In genomic region chr2:180171522-180172070, GRCm38 (mm10) we compare ENCODE assay signal across 8 mouse cellular contexts. TPM values are rescaled to one million over a fixed set of nuclear protein-coding genes. Genes with fewer than 3 reads are reported as not detected.
DNase-seq lines count a peak whose midpoint lies in the region; ATAC-seq lines count a peak whose summit lies in the region.

No protein-coding gene starts in this region.

- peak; percentile 45; the same call in 1 of the 2 replicates for ATAC-seq in cerebellum, adult (ENCODE audit: insufficient number of reproducible peaks, low FRiP score, low TSS enrichment)
- peak; percentile 65 for ATAC-seq in lung, embryonic 16.5 days (ENCODE audit: low read depth)

- H3K4me2 ChIP-seq in lung, embryonic 16.5 days (ENCODE audit: low read depth, low read length), result peak overlapping the region; percentile 88

- peaks cover 16% of the 10 kb centered on the region for H3K36me3 ChIP-seq in lung, embryonic 16.5 days (ENCODE audit: control insufficient read depth, insufficient read depth, low read length)

- peak overlapping the region; percentile 94 for H3K4me3 ChIP-seq in lung, embryonic 16.5 days (ENCODE audit: low read length)

- H3K27me3 ChIP-seq in lung, embryonic 16.5 days (ENCODE audit: control insufficient read depth, insufficient read depth, low read depth, low read length), result no peaks in the 10 kb centered on the region

- H3K27ac ChIP-seq in lung, embryonic 16.5 days (ENCODE audit: low read length), result peak overlapping the region; percentile 88

- under 1% methylated on average over 42 of the region's 80 CpGs for WGBS in lung, embryonic 16.5 days

- no peaks in the 10 kb centered on the region for H3K9me3 ChIP-seq in lung, embryonic 16.5 days (ENCODE audit: control insufficient read depth, low read length)

- DNase-seq in cerebellum, adult 8-10 months, result no peak
- DNase-seq in lung, postnatal 4 days, result no peak
- DNase-seq in forelimb bud, embryonic 11.5 days (ENCODE audit: low read depth, low spot score), result peak; percentile 4
- peak; percentile 37 for DNase-seq in lung, postnatal 14 days
- no peak for DNase-seq in cerebellum, postnatal 4 days (ENCODE audit: low spot score in 2 of 2)
- DNase-seq in right cerebral cortex, postnatal 36 days (ENCODE audit: low spot score in 2 of 2), result no peak

- peaks cover 15% of the 10 kb centered on the region for H3K4me1 ChIP-seq in lung, embryonic 16.5 days (replicated peaks; ENCODE audit: control insufficient read depth, insufficient read depth, low read length)

- peak overlapping the region; percentile 94 for H3K9ac ChIP-seq in lung, embryonic 16.5 days (ENCODE audit: low read length)

RNA-seq across cellular contexts. Expression of gene Adrm1, which starts 0.3 kb away (rescaled TPM):
- polyA plus RNA-seq in lung, embryonic 16.5 days (2015; fragmentation: Nextera tagmentation; extraction: Ambion mirVana), result 162 and 173 TPM in 2 replicates

RNA-seq across cellular contexts. Expression of gene Osbpl2, which starts 52.5 kb away (rescaled TPM):
- polyA plus RNA-seq in lung, embryonic 16.5 days (2015; fragmentation: Nextera tagmentation; extraction: Ambion mirVana), result 29.9 and 30.3 TPM in 2 replicates

RNA-seq across cellular contexts. Expression of gene Lama5, which starts 54.1 kb away (rescaled TPM):
- 102 and 112 TPM in 2 replicates for polyA plus RNA-seq in lung, embryonic 16.5 days (2015; fragmentation: Nextera tagmentation; extraction: Ambion mirVana)

Comparison
In these comparisons a context has a peak if more than half of its experiments do, and no peak if none do; other contexts are left out.
1. DNase-seq: peak in forelimb bud, embryonic 11.5 days (single experiment) and lung, postnatal 14 days (single experiment); none in cerebellum, adult 8-10 months (single experiment), lung, postnatal 4 days (0 of 2), cerebellum, postnatal 4 days (0 of 2) and right cerebral cortex, postnatal 36 days (0 of 2).